Mouse (Mus musculus): ENCODE data around the gene Csrp2.

DNA sequence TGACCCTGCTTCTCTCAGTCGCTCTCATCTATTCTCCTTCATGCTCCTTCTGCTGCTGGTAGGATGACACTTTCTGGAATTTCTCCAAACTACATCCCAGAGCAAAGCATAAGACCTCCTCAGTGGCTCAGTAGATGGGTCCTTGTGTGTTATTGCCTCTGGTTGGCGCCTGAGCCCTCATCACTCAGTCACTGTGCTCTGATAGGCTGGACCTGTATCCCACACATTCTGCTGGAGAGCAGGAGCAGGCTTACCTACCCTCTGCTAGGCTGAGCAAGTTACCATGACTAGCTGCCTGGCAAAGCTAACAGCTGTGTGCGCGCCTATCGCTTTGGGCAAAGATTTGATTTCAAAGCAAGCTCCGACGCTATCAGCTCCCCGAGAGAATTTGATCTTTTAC, 41.7 kb upstream of the Csrp2 start:
- TF ChIP-seq POLR2A (IDR thresholded peaks at IDR 0.05; ENCODE audit: low read depth, low read length) (no peak), CTCF (IDR thresholded peaks at IDR 0.05; ENCODE audit: extremely low read depth, insufficient read depth, insufficient read length, insufficient replicate concordance) (no peak)

All from spleen, adult 2 months (tissue).